Mouse (Mus musculus) CH12.LX (cell line): Measurements from ENCODE around the gene Rprd1b. TPM values are rescaled to one million over a fixed set of nuclear protein-coding genes. Genes with fewer than 3 reads are reported as not detected.

Experiments
- DNase-seq: peaks from one replicate; pipeline ENCODE4 v3.0.0-alpha.2; 2013; ENCODE audit errors: extremely low read depth
- H3K27ac ChIP-seq: 2 replicates; pipeline ENCODE4 v1.5.1; 2012; ENCODE audit warnings: low read depth, mild to moderate bottlenecking, control low read depth, moderate library complexity; ENCODE audit not compliant: insufficient read depth
- H3K27me3 ChIP-seq: replicated peaks from 2 replicates; pipeline ENCODE3; 2012; ENCODE audit warnings: inconsistent platforms
- H3K36me3 ChIP-seq, 2 experiments: replicated peaks in 1 of 2; 2 replicates each; pipeline versions ENCODE3 to v1.6.1; 2012; ENCODE audit warnings: inconsistent platforms in 1 of 2, low read length in 1 of 2, mild to moderate bottlenecking in 1 of 2, mixed read lengths in 1 of 2, moderate library complexity in 1 of 2; ENCODE audit not compliant: control insufficient read depth in 1 of 2, insufficient read depth in 1 of 2
- H3K4me1 ChIP-seq, 2 experiments: 2 replicates each; pipeline ENCODE4 v1.6.1; 2012; ENCODE audit warnings: inconsistent platforms in 1 of 2, moderate library complexity in 1 of 2; ENCODE audit not compliant: insufficient read depth in 2 of 2, control insufficient read depth in 1 of 2
- H3K4me2 ChIP-seq: 2 replicates; pipeline ENCODE4 v1.6.1; 2012; ENCODE audit warnings: low read depth, mild to moderate bottlenecking, control low read depth; ENCODE audit not compliant: poor library complexity, insufficient read depth, severe bottlenecking
- H3K4me3 ChIP-seq, 3 experiments: fragments of 150-350 bp in 1 of 3; sonication (generic) in 1 of 3; replicated peaks in 1 of 3; 2 replicates each; pipeline versions ENCODE3 to v1.5.1; 2011 to 2012; ENCODE audit warnings: low read depth in 2 of 3, low read length in 2 of 3, mild to moderate bottlenecking in 2 of 3, moderate library complexity in 2 of 3, control low read depth in 1 of 3, improper control_type of control experiment in 1 of 3, inconsistent platforms in 1 of 3, mixed read lengths in 1 of 3; ENCODE audit not compliant: poor library complexity in 1 of 3
- H3K79me2 ChIP-seq: replicated peaks from 2 replicates; pipeline ENCODE4 v1.6.1; 2012; ENCODE audit warnings: mild to moderate bottlenecking, moderate library complexity; ENCODE audit not compliant: control insufficient read depth, poor library complexity, insufficient read depth, severe bottlenecking; ENCODE audit errors: extremely low read depth
- H3K9ac ChIP-seq: 2 replicates; pipeline ENCODE4 v1.6.1; 2012; ENCODE audit warnings: low read depth, mild to moderate bottlenecking, control low read depth, moderate library complexity; ENCODE audit not compliant: insufficient read depth
- H3K9me3 ChIP-seq: replicated peaks from 2 replicates; pipeline ENCODE3; 2012; ENCODE audit warnings: low read length, inconsistent platforms, mixed read lengths
- CHD1 ChIP-seq: IDR thresholded peaks from 2 replicates; pipeline ENCODE4 v1.6.1; 2012; ENCODE audit warnings: low read depth, low read length, improper control_type of control experiment, inconsistent platforms
- CHD2 ChIP-seq: IDR thresholded peaks from 2 replicates; pipeline ENCODE4 v1.6.1; 2011; ENCODE audit warnings: low read length, improper control_type of control experiment
- CTCF ChIP-seq, 2 experiments: IDR thresholded peaks in 1 of 2; conservative IDR thresholded peaks in 1 of 2; 2 replicates each; pipeline ENCODE4 v1.5.1; 2011 to 2012; ENCODE audit warnings: low read depth in 2 of 2, low read length in 2 of 2, improper control_type of control experiment in 1 of 2, inconsistent platforms in 1 of 2, mild to moderate bottlenecking in 1 of 2, moderate library complexity in 1 of 2
- E2F4 ChIP-seq: IDR thresholded peaks from 2 replicates; pipeline ENCODE4 v1.6.1; 2011; ENCODE audit warnings: low read depth, low read length, improper control_type of control experiment; ENCODE audit not compliant: insufficient replicate concordance
- ETS1 ChIP-seq: conservative IDR thresholded peaks from 2 replicates; pipeline ENCODE4 v1.6.1; 2012; ENCODE audit warnings: low read depth, mild to moderate bottlenecking, inconsistent platforms, low read length, improper control_type of control experiment, moderate library complexity
- GABPA ChIP-seq: IDR thresholded peaks from 2 replicates; pipeline ENCODE4 v1.6.1; 2012; ENCODE audit warnings: low read depth, low read length, improper control_type of control experiment, inconsistent platforms; ENCODE audit not compliant: insufficient replicate concordance
- HCFC1 ChIP-seq: IDR thresholded peaks from 2 replicates; pipeline ENCODE4 v1.6.1; 2012; ENCODE audit warnings: low read depth, mild to moderate bottlenecking, inconsistent platforms, low read length, improper control_type of control experiment
- JUN ChIP-seq: IDR thresholded peaks from 2 replicates; pipeline ENCODE4 v1.6.1; 2011; ENCODE audit warnings: low read depth, mild to moderate bottlenecking, low read length, improper control_type of control experiment, moderate library complexity; ENCODE audit not compliant: insufficient read depth
- MAFK ChIP-seq: IDR thresholded peaks from 2 replicates; pipeline ENCODE4 v1.6.1; 2011; ENCODE audit warnings: low read length, improper control_type of control experiment; ENCODE audit not compliant: insufficient replicate concordance
- MAX ChIP-seq: IDR thresholded peaks from 2 replicates; pipeline ENCODE4 v1.6.1; 2011; ENCODE audit warnings: low read length, improper control_type of control experiment
- MAZ ChIP-seq: IDR thresholded peaks from 2 replicates; pipeline ENCODE4 v1.6.1; 2012; ENCODE audit warnings: low read depth, mild to moderate bottlenecking, inconsistent platforms, low read length, improper control_type of control experiment, moderate library complexity
- MEF2A ChIP-seq: IDR thresholded peaks from 2 replicates; pipeline ENCODE4 v1.6.1; 2014; ENCODE audit warnings: low read depth, mild to moderate bottlenecking, inconsistent platforms, low read length, improper control_type of control experiment, borderline replicate concordance
- POLR2A ChIP-seq: IDR thresholded peaks from 2 replicates; pipeline ENCODE4 v1.6.1; 2011; ENCODE audit warnings: low read depth, mild to moderate bottlenecking, improper control_type of control experiment, low read length
- RAD21 ChIP-seq: IDR thresholded peaks from 2 replicates; pipeline ENCODE4 v1.6.1; 2011; ENCODE audit warnings: low read depth, mild to moderate bottlenecking, low read length, improper control_type of control experiment, moderate library complexity
- RCOR1 ChIP-seq: conservative IDR thresholded peaks from 2 replicates; pipeline ENCODE4 v1.6.1; 2012; ENCODE audit warnings: low read depth, mild to moderate bottlenecking, inconsistent platforms, low read length, improper control_type of control experiment
- TBP ChIP-seq: conservative IDR thresholded peaks from 2 replicates; pipeline ENCODE4 v1.6.1; 2011; ENCODE audit warnings: low read depth, low read length, improper control_type of control experiment
- UBTF ChIP-seq: IDR thresholded peaks from 2 replicates; pipeline ENCODE4 v1.6.1; 2012; ENCODE audit warnings: low read depth, mild to moderate bottlenecking, inconsistent platforms, low read length, improper control_type of control experiment, moderate library complexity
- ZKSCAN1 ChIP-seq: IDR thresholded peaks from 2 replicates; pipeline ENCODE4 v1.6.1; 2012; ENCODE audit warnings: low read depth, inconsistent platforms, low read length, improper control_type of control experiment, borderline replicate concordance
- ZNF384 ChIP-seq: IDR thresholded peaks from 2 replicates; pipeline ENCODE4 v1.6.1; 2012; ENCODE audit warnings: low read depth, low read length, improper control_type of control experiment, inconsistent platforms
- dilution Hi-C: fragments of 300-500 bp; cut with MboI; formaldehyde crosslinking; loops from 2 replicates; pipeline ENCODE4 v1.14.3; 2020; ENCODE audit warnings: low sequenced_read_pairs; ENCODE audit not compliant: extremely low pct_unique_long_range_greater_than_20kb, extremely low pct_ligation_motif_present
- in situ Hi-C: fragments of 300-500 bp; cut with MboI; formaldehyde crosslinking; loops from 3 replicates; pipeline ENCODE4 v1.14.3; 2019; ENCODE audit warnings: low sequenced_read_pairs, low pct_ligation_motif_present, low pct_unique_long_range_greater_than_20kb, mixed read lengths
- polyA plus RNA-seq: library from polyadenylated mRNA; unstranded; fragments of >175 nt; gene quantifications from 2 replicates; pipeline ENCODE4 v1.2.1, GENCODE M21; 2012; ENCODE audit warnings: low read depth; ENCODE audit not compliant: insufficient read length
- total RNA-seq, 2 experiments: library from RNA; depleted of rRNA; stranded (reverse); fragments of 300-350 nt in 1 of 2; fragments of >200 nt in 1 of 2; gene quantifications; 2 replicates each; pipeline ENCODE4 v1.2.3; 2012 to 2014

The Rprd1b gene
- total and polyA plus RNA-seq, 3 experiments, result 11.8 to 33.1 (median 16.4) TPM

DNA sequence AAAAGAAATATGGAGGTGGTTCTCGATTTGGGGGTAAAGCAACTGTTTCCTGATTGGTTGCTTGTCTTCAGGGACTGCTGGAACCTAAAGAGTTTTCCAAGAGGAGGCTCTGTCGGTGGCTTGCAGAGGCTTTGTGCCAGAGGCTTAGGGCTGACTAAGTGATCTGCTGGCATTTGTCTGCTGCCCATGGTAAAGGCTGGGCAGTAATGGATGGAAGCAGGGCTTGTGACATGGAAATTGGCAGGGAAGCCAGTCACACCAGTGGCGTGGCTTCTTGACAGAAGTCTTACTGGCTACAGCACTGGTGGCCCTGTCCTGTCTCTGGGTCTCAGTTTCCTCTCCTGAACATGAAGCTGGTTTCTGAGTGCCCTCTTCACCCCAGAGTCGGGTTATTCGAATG, 68.8 kb downstream of the Rprd1b start:
- Histone ChIP-seq H3K79me2 (no peaks in the 10 kb centered on the region), H3K4me1 (no peaks in the 10 kb centered on the region), H3K9ac (no peak overlapping the region), H3K27me3 (peaks cover 15% of the 10 kb centered on the region), H3K27ac (no peak overlapping the region), H3K9me3 (no peaks in the 10 kb centered on the region), H3K4me3 (no peak overlapping the region), H3K4me2 (no peak overlapping the region), H3K36me3 (no peaks in the 10 kb centered on the region)
- TF ChIP-seq MEF2A, result no peak
- no peak for TF ChIP-seq UBTF
- TF ChIP-seq MAX, result no peak
- no peak for TF ChIP-seq JUN
- no peak for TF ChIP-seq CTCF (conservative IDR thresholded peaks at IDR 0.05 in 1 of 2, IDR thresholded peaks at IDR 0.05 in 1 of 2; ENCODE audit: low read depth in 2 of 2, low read length in 2 of 2)
- no peak for TF ChIP-seq HCFC1
- TF ChIP-seq GABPA, result no peak
- no peak for TF ChIP-seq CHD2
- no peak for TF ChIP-seq ZKSCAN1
- TF ChIP-seq ZNF384, result no peak
- no peak for TF ChIP-seq TBP
- TF ChIP-seq RCOR1, result no peak
- TF ChIP-seq MAZ, result no peak
- no peak for TF ChIP-seq ETS1
- in situ Hi-C loops (no loop called here), dilution Hi-C loops (no loop called here)
- DNase-seq, result no peak

DNA sequence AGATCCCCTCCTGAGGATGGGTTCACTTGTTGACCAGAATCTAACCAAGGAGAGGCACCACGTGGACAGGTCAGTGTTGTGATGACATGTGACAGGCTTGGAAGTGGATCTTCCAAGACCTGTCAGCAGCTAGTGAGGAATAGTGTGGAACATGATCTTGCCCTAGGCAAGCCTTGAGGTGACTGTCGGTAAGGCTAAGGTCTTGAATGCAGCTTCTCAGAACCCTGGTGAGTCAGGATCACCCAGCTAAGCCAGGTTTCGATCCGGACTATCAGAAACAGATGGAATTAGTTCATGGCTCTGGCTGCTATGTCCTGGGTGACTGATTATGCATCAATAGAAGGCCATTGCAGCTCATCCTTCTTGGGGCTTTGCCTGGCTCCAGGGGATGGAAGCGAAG, 70.4 kb downstream of the Rprd1b start:
- H3K79me2 ChIP-seq, result no peaks in the 10 kb centered on the region
- H3K4me1 ChIP-seq, result no peaks in the 10 kb centered on the region
- dilution Hi-C loops, result no loop called here

More for the DNA sequence above, 70.4 kb downstream of the Rprd1b start:
- H3K4me2 ChIP-seq, result no peak overlapping the region
- no peaks in the 10 kb centered on the region for H3K9me3 ChIP-seq
- no peak overlapping the region for H3K4me3 ChIP-seq
- TF ChIP-seq MAFK, result no peak
- TF ChIP-seq E2F4, result no peak
- no peak for TF ChIP-seq POLR2A
- TF ChIP-seq GABPA, result no peak
- no peak for TF ChIP-seq RAD21
- TF ChIP-seq CHD1, result no peak
- in situ Hi-C loops, result no loop called here
- H3K36me3 ChIP-seq, result no peaks in the 10 kb centered on the region
- no peak overlapping the region for H3K27ac ChIP-seq
- no peak for DNase-seq
- peaks cover 27% of the 10 kb centered on the region for H3K27me3 ChIP-seq
- no peak overlapping the region for H3K9ac ChIP-seq
